Mouse (Mus musculus): ENCODE results near the gene Hip1r. TPM values are rescaled to one million over a fixed set of nuclear protein-coding genes. Genes with fewer than 3 reads are reported as not detected.
A peak's percentile ranks its signal among the peaks of the same experiment; 100 is the strongest.

Hip1r gene
- polyA plus RNA-seq, 1 experiment from 2014 or later, result 16.8 TPM

- Histone ChIP-seq H3K4me3 (no peak overlapping the region), H3K9ac (no peak overlapping the region), H3K36me3 (ENCODE audit: poor library complexity, severe bottlenecking) (no peaks in the 10 kb centered on the region), H3K4me1 (no peaks in the 10 kb centered on the region), H3K27me3 (no peaks in the 10 kb centered on the region), H3K4me2 (no peak overlapping the region), H3K27ac (no peak overlapping the region), H3K9me3 (replicated peaks) (no peaks in the 10 kb centered on the region)
- 58% methylated on average over 5 of the region's 5 CpGs for WGBS
- no peak for ATAC-seq
Measured at GRCm38 (mm10) chr5:123952365-123953045, 20.9 kb upstream of the Hip1r start.

- Histone ChIP-seq H3K27ac (no peak overlapping the region), H3K9me3 (replicated peaks) (no peaks in the 10 kb centered on the region), H3K36me3 (ENCODE audit: poor library complexity, severe bottlenecking) (no peaks in the 10 kb centered on the region), H3K4me1 (no peaks in the 10 kb centered on the region), H3K27me3 (no peaks in the 10 kb centered on the region), H3K9ac (no peak overlapping the region), H3K4me2 (no peak overlapping the region), H3K4me3 (no peak overlapping the region)
- ATAC-seq, result no peak
- 76% methylated on average over 8 of the region's 8 CpGs for WGBS
Measured at GRCm38 (mm10) chr5:123957213-123957612, 16.2 kb upstream of the Hip1r start.

- H3K27ac ChIP-seq, result no peak overlapping the region
- no peaks in the 10 kb centered on the region for H3K27me3 ChIP-seq
- H3K4me1 ChIP-seq, result no peaks in the 10 kb centered on the region
- WGBS, result 81% methylated on average over 3 of the region's 3 CpGs
- H3K9me3 ChIP-seq (replicated peaks), result no peaks in the 10 kb centered on the region
- H3K4me3 ChIP-seq, result no peak overlapping the region
- no peaks in the 10 kb centered on the region for H3K36me3 ChIP-seq (ENCODE audit: poor library complexity, severe bottlenecking)
- H3K9ac ChIP-seq, result no peak overlapping the region
- H3K4me2 ChIP-seq, result no peak overlapping the region
- no peak for ATAC-seq
Measured at GRCm38 (mm10) chr5:123959018-123959417, 14.4 kb upstream of the Hip1r start.

DNA sequence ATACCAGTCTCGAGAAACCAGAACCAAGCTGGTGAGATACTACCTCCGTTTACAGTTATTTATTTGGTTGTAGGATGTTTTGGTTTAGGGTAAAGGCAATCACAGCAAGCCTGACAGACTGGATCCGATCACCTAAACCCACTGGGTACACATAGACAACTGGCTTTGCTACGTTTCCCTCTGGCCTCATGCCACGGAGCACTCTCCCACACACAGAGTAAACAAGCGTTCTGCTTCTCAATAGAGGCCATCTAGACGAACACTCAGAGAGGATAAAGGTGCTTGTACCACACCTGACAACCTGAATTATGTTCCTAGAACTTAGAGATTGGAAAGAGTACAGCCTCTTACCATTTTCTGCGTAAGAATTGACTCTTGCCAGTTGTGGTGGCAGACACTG lies 13.3 kb upstream of the Hip1r start:
- no peak overlapping the region for H3K4me2 ChIP-seq
- H3K9me3 ChIP-seq (replicated peaks), result no peaks in the 10 kb centered on the region
- H3K36me3 ChIP-seq (ENCODE audit: poor library complexity, severe bottlenecking), result no peaks in the 10 kb centered on the region
- WGBS, result 86% methylated on average over 8 of the region's 8 CpGs
- H3K9ac ChIP-seq, result no peak overlapping the region
- no peak overlapping the region for H3K4me3 ChIP-seq
- no peaks in the 10 kb centered on the region for H3K4me1 ChIP-seq
- no peak overlapping the region for H3K27ac ChIP-seq
- ATAC-seq, result no peak
- H3K27me3 ChIP-seq, result no peaks in the 10 kb centered on the region

- Histone ChIP-seq H3K4me3 (no peak overlapping the region), H3K9ac (no peak overlapping the region), H3K9me3 (replicated peaks) (no peaks in the 10 kb centered on the region), H3K36me3 (ENCODE audit: poor library complexity, severe bottlenecking) (no peaks in the 10 kb centered on the region), H3K27ac (no peak overlapping the region), H3K4me2 (no peak overlapping the region), H3K4me1 (no peaks in the 10 kb centered on the region), H3K27me3 (no peaks in the 10 kb centered on the region)
- WGBS, result 82% methylated on average over 12 of the region's 12 CpGs
- no peak for ATAC-seq
Measured at GRCm38 (mm10) chr5:123961046-123961445, 12.4 kb upstream of the Hip1r start.

DNA sequence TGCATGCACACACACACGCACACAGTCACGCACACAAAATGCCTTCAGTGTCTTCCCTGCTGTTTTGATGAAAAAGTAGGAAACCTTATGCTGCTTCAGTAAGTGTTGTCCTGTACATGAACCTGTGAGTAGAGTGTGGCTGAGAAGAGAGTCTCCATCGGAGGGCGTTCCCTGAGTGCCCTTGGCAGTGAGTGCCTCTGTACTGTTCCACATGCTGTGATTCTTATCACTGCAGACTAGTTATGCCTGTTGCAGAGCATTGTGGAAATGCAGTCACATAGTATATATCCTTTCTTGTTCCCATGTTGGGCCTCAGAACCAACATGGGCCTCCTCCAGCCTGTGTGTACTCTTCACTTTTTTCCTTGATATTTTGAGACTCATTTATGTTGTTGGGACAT lies 9.2 kb upstream of the Hip1r start:
- H3K4me2 ChIP-seq, result no peak overlapping the region
- 97% methylated on average over 4 of the region's 4 CpGs for whole genome bisulfite sequencing
- no peaks in the 10 kb centered on the region for H3K9me3 ChIP-seq (replicated peaks)
- H3K27me3 ChIP-seq, result no peaks in the 10 kb centered on the region
- H3K4me1 ChIP-seq, result no peaks in the 10 kb centered on the region
- no peak for ATAC-seq
- H3K4me3 ChIP-seq, result no peak overlapping the region
- H3K36me3 ChIP-seq (ENCODE audit: poor library complexity, severe bottlenecking), result no peaks in the 10 kb centered on the region
- no peak overlapping the region for H3K27ac ChIP-seq
- no peak overlapping the region for H3K9ac ChIP-seq

DNA sequence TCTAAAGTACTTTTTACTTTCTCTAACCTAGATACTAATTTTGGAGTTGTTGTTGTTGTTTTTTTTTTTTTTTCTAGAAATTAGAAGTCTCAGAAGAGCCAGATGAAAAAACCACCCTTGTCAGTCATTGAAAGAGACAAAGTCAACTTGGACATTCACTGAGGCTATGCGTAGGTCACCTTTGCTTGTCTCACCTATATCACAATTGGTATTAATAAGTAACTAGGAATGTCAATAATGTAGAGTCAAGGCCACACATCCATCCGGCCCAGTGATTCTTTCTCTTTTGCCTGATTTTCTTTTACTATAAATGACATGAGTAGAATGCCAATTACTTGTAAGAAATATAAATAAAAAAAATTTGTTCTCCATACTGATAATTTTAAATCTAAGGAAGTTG lies 6.7 kb upstream of the Hip1r start:
- Histone ChIP-seq H3K27ac (no peak overlapping the region), H3K4me1 (no peaks in the 10 kb centered on the region), H3K9me3 (replicated peaks) (no peaks in the 10 kb centered on the region), H3K4me2 (no peak overlapping the region), H3K4me3 (no peak overlapping the region), H3K27me3 (no peaks in the 10 kb centered on the region), H3K9ac (no peak overlapping the region), H3K36me3 (ENCODE audit: poor library complexity, severe bottlenecking) (no peaks in the 10 kb centered on the region)
- 91% methylated on average over 2 of the region's 2 CpGs for WGBS
- ATAC-seq, result no peak

DNA sequence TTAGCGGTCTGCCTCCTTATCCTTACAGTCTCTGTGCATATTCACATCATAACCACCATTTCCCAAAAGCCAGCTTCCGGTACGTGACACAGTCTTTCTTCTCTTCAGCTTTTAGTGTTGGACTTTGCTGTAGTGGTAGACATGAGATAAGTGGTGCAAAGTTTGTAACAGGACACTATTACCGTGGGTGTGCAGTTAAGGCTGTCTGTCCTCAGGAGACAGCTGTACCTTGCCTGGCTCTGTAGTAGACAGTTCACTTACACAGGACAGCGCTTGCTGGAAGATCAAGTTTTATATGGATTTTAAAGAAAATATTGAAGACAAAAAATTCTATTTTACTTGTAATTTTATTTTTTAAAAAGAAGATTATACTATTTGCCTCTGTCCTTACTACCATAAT lies 5.0 kb upstream of the Hip1r start:
- Histone ChIP-seq H3K9me3 (replicated peaks) (no peaks in the 10 kb centered on the region), H3K4me3 (no peak overlapping the region), H3K9ac (no peak overlapping the region), H3K36me3 (ENCODE audit: poor library complexity, severe bottlenecking) (no peaks in the 10 kb centered on the region), H3K27me3 (no peaks in the 10 kb centered on the region), H3K4me1 (no peaks in the 10 kb centered on the region), H3K4me2 (no peak overlapping the region), H3K27ac (no peak overlapping the region)
- WGBS, result 84% methylated on average over 5 of the region's 5 CpGs
- ATAC-seq, result no peak

DNA sequence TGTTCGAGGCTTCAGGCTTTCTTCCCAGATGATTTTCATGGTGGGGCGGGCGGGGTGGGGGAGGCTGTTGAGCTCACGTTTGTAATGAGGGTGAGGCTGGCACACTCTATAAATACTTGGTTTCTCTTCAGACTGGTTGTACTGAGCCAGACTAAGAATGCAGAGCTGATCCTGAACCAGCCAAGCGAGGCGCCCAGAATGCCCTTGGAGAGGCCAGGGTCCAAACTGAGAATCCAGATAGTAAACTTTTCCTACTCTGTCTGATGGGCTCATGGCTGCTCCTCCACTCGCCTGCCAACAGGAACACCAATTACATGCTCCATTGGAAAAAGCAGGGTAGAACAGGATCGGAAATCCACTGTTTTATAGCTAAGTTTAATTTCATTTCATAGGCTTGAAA lies 4.2 kb upstream of the Hip1r start:
- Histone ChIP-seq H3K4me1 (no peaks in the 10 kb centered on the region), H3K36me3 (ENCODE audit: poor library complexity, severe bottlenecking) (no peaks in the 10 kb centered on the region), H3K4me2 (no peak overlapping the region), H3K4me3 (no peak overlapping the region), H3K9ac (no peak overlapping the region), H3K9me3 (replicated peaks) (no peaks in the 10 kb centered on the region), H3K27me3 (no peaks in the 10 kb centered on the region), H3K27ac (no peak overlapping the region)
- ATAC-seq, result no peak
- 71% methylated on average over 8 of the region's 8 CpGs for WGBS

DNA sequence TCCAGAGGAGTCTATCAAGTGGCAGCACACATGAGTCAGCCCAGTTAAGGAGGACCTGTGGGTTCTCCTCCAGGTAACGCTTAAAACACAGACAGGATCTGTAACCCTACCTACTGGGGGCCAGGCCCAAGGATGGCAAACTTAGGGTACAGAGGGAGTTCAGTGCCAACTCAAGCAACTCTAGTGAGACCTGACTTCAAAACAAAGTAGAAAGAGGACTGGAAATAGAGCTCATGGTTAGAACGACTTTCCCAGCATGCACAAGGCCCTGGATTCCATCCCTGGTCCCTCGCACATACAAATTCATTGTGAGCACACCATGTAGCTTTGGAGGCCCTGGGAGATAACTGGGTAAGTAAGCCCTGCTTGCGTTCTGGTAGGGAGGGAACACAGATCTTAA lies 2.9 kb upstream of the Hip1r start:
- 90% methylated on average over 4 of the region's 4 CpGs for WGBS
- H3K9ac ChIP-seq, result no peak overlapping the region
- ATAC-seq, result no peak

GRCm38 (mm10) chr5:123972453-123972852 lies 975 bp upstream of the Hip1r start:
- Histone ChIP-seq H3K27me3 (no peaks in the 10 kb centered on the region), H3K4me3 (no peak overlapping the region), H3K4me2 (no peak overlapping the region), H3K4me1 (peaks cover 8% of the 10 kb centered on the region), H3K27ac (no peak overlapping the region), H3K9me3 (replicated peaks) (no peaks in the 10 kb centered on the region), H3K9ac (no peak overlapping the region), H3K36me3 (ENCODE audit: poor library complexity, severe bottlenecking) (no peaks in the 10 kb centered on the region)
- ATAC-seq, result no peak
- 59% methylated on average over 6 of the region's 6 CpGs for WGBS

More for the DNA sequence above, 2.9 kb upstream of the Hip1r start:
- H3K4me2 ChIP-seq, result no peak overlapping the region
- no peak overlapping the region for H3K4me3 ChIP-seq
- H3K4me1 ChIP-seq, result peaks cover 8% of the 10 kb centered on the region
- no peaks in the 10 kb centered on the region for H3K27me3 ChIP-seq
- no peak overlapping the region for H3K27ac ChIP-seq
- no peaks in the 10 kb centered on the region for H3K9me3 ChIP-seq (replicated peaks)
- no peaks in the 10 kb centered on the region for H3K36me3 ChIP-seq (ENCODE audit: poor library complexity, severe bottlenecking)

DNA sequence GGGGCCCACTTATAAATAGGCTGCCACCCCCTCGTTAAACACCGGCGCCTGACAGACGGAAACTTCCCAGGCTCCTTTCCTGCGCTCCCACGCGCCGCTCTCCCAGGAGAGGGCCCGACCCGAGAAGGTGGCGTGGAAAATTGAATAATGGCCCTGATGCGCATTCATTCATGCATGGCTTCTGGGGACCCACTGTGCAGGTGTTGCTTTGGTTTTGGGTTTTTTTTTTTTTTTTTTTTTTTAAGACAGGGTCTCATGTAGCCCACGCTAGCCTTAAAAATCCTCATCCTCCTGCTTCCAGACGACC lies 704 bp downstream of the Hip1r start:
- no peak for ATAC-seq
- H3K36me3 ChIP-seq (ENCODE audit: poor library complexity, severe bottlenecking), result no peaks in the 10 kb centered on the region
- peak overlapping the region; percentile 70 for H3K4me3 ChIP-seq
- H3K4me1 ChIP-seq, result peaks cover 8% of the 10 kb centered on the region
- H3K27me3 ChIP-seq, result no peaks in the 10 kb centered on the region
- 0% methylated on average over 14 of the region's 14 CpGs for WGBS
- peak overlapping the region; percentile 75 for H3K9ac ChIP-seq
- no peak overlapping the region; the same call in 1 of the 2 replicates for H3K27ac ChIP-seq
- no peaks in the 10 kb centered on the region for H3K9me3 ChIP-seq (replicated peaks)
- H3K4me2 ChIP-seq, result peak overlapping the region; percentile 95

- Histone ChIP-seq H3K9me3 (replicated peaks) (no peaks in the 10 kb centered on the region), H3K4me2 (peak overlapping the region; percentile 95), H3K27ac (no peak overlapping the region), H3K4me1 (peaks cover 8% of the 10 kb centered on the region), H3K4me3 (peak overlapping the region; percentile 70), H3K36me3 (ENCODE audit: poor library complexity, severe bottlenecking) (no peaks in the 10 kb centered on the region), H3K9ac (peak overlapping the region; percentile 51; the same call in 1 of the 2 replicates), H3K27me3 (no peaks in the 10 kb centered on the region)
- WGBS, result 25% methylated on average over 11 of the region's 11 CpGs
- ATAC-seq, result no peak
Measured at GRCm38 (mm10) chr5:123974616-123975111, 1.2 kb downstream of the Hip1r start.
